2 mouse cellular contexts compared by ENCODE assay signal in the genomic region with DNA sequence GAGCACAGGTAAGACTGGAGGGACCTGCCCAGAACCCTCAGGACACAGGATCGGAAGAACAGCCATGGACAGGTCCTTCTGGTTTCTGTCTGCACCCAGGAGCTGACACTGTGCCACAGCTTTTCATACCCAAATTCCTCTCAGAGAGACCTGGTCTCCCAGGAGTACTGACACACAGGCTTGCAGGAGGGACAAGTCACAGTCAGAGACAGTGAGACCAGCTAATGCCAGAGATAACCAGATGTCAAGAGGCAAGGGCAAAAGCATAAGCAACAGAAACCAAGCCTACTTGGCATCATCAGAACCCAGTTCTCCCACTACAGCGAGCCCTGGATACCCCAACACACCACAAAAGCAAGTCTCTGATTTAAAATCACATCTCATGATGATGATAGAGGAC.
DNase-seq lines count a peak whose midpoint lies in the region.

No protein-coding gene starts in this region.

- peak; percentile 92 for DNase-seq in heart, adult 11 months
- peak; percentile 13 for DNase-seq in kidney, adult 11 months
